Mouse (Mus musculus) embryonic fibroblast, embryonic 13.5 days (primary cell): ENCODE data around the gene Gm128.

ENCODE experiments used
- CTCF ChIP-seq: IDR thresholded peaks from 2 replicates; pipeline ENCODE4 v1.5.1; 2011; ENCODE audit warnings: mild to moderate bottlenecking, control low read depth, low read length, moderate library complexity, borderline replicate concordance; ENCODE audit not compliant: insufficient read depth
- POLR2A ChIP-seq: IDR thresholded peaks from 2 replicates; pipeline ENCODE4 v1.6.1; 2011; ENCODE audit warnings: low read depth, mild to moderate bottlenecking, control low read depth, low read length, moderate library complexity

- TF ChIP-seq CTCF: no peak
- no peak for TF ChIP-seq POLR2A
Observed at GRCm38 (mm10) chr3:95200132-95200531, 41.3 kb downstream of the Gm128 start.
